Mouse (Mus musculus) left cerebral cortex, postnatal 25 days (tissue): ENCODE data around the gene Gm20604. TPM values are rescaled to one million over a fixed set of nuclear protein-coding genes. Genes with fewer than 3 reads are reported as not detected.

Experiments used
- DNase-seq, 2 experiments: peaks; one replicate each; pipeline ENCODE4 v3.0.0; 2022; ENCODE audit warnings: low spot score in 2 of 2, mixed read lengths in 1 of 2
- intact Hi-C: fragments of 180-260 bp; cut with DNase I; formaldehyde crosslinking; loops from one replicate; pipeline ENCODE4 v1.15.1; 2025
- total RNA-seq, 2 experiments: library from RNA; stranded (reverse); gene quantifications; 2 replicates each; pipeline ENCODE4 v1.2.3; 2021

Gm20604 gene
- total RNA-seq, 2 experiments from 2014 or later = 19.9 to 20.0 TPM

GRCm38 (mm10) chr12:102697381-102697780 lies 61.1 kb downstream of the Gm20604 start:
- no peak for DNase-seq
- intact Hi-C loops = loop anchor here (2.0 kb wide), 1 partner anchor 45 kb away; no protein-coding TSS in a partner anchor

DNA sequence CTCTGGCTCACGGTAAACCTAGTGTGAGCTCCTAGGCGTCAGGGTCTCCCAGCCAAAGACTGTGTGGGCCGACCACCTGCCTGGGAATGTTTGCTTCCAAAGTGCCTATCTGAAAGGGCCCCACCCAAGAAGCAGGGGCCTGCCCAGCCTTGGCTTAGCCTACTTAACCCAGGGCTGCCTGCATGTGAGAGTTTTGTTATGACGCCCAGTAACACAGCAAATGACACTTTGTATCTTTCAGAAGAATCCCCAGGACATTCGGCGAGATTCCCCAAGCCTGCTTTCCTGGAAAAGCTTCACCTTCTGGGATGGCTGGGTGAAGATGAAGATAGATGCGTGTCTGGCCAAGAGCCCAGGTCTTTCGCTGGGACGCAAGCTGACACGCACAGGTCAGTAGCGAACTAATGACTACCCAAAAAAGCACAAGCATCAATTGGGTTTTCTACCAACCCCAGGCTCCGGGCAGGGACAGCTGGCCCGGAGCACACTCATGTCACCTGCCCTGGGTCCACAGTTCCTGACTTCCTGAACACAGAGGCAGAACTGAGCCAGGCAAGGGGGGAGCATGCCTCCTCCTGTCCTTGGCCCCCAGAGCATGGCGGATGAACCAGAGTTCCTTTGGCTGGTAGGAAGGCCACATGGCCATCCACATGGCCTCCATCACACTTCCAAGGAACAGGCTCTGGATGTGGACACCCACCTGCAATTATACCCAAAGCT lies 61.7 kb downstream of the Gm20604 start:
- intact Hi-C loops = loop anchor here (2.0 kb wide), 1 partner anchor 44 kb away; no protein-coding TSS in a partner anchor
- no peak for DNase-seq

- intact Hi-C loops = loop anchor here (2.0 kb wide), 1 partner anchor 43 kb away; no protein-coding TSS in a partner anchor
Observed at GRCm38 (mm10) chr12:102695369-102696239, 62.9 kb downstream of the Gm20604 start.

DNA sequence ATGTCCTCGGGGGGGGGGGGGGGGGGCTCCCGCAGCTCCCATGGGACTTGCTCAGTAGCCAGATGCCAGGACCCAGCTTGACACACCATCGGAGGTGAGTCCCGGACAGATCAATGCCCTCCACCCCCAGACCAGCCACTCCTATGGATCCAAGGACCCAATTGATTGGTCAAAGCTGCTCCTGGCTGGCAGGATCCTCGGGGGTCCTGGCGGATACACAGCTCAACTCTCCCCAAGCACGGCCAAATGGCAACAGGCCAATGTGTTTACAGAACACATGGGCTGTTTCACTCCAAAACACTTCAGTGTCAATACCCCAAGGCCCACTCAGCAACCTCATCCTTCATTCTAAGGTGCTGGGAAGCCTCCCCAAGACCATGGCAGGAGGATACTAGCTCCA lies 66.7 kb downstream of the Gm20604 start:
- intact Hi-C loops = no loop called here
- no peak for DNase-seq

More at GRCm38 (mm10) chr12:102695369-102696239, 62.9 kb downstream of the Gm20604 start:
- peak; percentile 79 to 96 for DNase-seq

Other genes starting within 250 kb of the Gm20604 start
- 100 to 1,000 TPM; 177 to 186 TPM for gene Chga, start 203.7 kb downstream of the Gm20604 start, total RNA-seq
- 10 to 100 TPM; 63.9 to 70.2 TPM for gene Itpk1, start 53.7 kb downstream of the Gm20604 start, total RNA-seq
- 10 to 100 TPM; 31.6 to 39.3 TPM for gene Moap1, start 15.0 kb downstream of the Gm20604 start, total RNA-seq
- gene Tmem251, start 14.9 kb downstream of the Gm20604 start, total RNA-seq = 1 to 10 TPM; 6.0 to 6.4 TPM
- not detected for gene Gm28051, start 907 bp downstream of the Gm20604 start, total RNA-seq
- gene Gon7, start 869 bp downstream of the Gm20604 start, total RNA-seq = 10 to 100 TPM; 16.9 to 18.2 TPM
- gene Ubr7, start 705 bp downstream of the Gm20604 start, total RNA-seq = 10 to 100 TPM; 34.3 to 36.6 TPM
- gene Btbd7, start 119.8 kb upstream of the Gm20604 start, total RNA-seq = 10 to 100 TPM; 18.4 to 19.5 TPM
- not detected for gene Cox8c, start 140.6 kb upstream of the Gm20604 start, total RNA-seq
- gene Unc79, start 190.2 kb upstream of the Gm20604 start, total RNA-seq = 10 to 100 TPM; 52.1 to 58.6 TPM